Mouse (Mus musculus): ENCODE results near the gene Nsun2. TPM values are rescaled to one million over a fixed set of nuclear protein-coding genes. Genes with fewer than 3 reads are reported as not detected.

Nsun2 gene
- polyA plus RNA-seq, 1 experiment, result 63.7 TPM

- TF ChIP-seq POLR2A (IDR thresholded peaks at IDR 0.05; ENCODE audit: extremely low read depth, insufficient read depth, low read length), result peak; percentile 77
- no peak for TF ChIP-seq CTCF (IDR thresholded peaks at IDR 0.05; ENCODE audit: extremely low read depth, insufficient read depth, low read length)
- Histone ChIP-seq H3K4me1 (ENCODE audit: control insufficient read depth, insufficient read depth, low read length) (peaks cover 11% of the 10 kb centered on the region; the same call in 1 of the 2 replicates), H3K27ac (ENCODE audit: insufficient read depth, low read length) (peak overlapping the region; percentile 88), H3K4me3 (ENCODE audit: insufficient read depth, low read length) (peak overlapping the region; percentile 54)
Measured at GRCm38 (mm10) chr13:69534654-69535551, 1.4 kb downstream of the Nsun2 start.

GRCm38 (mm10) chr13:69536021-69536420 is 2.5 kb downstream of the Nsun2 start:
- H3K4me1 ChIP-seq (ENCODE audit: control insufficient read depth, insufficient read depth, low read length), result 0 out of 2 replicates have a peak, but pooled peaks cover 5% of the 10 kb centered on the region
- no peak overlapping the region for H3K27ac ChIP-seq (ENCODE audit: insufficient read depth, low read length)
- no peak overlapping the region for H3K4me3 ChIP-seq (ENCODE audit: insufficient read depth, low read length)
- TF ChIP-seq POLR2A (IDR thresholded peaks at IDR 0.05; ENCODE audit: extremely low read depth, insufficient read depth, low read length) (no peak), CTCF (IDR thresholded peaks at IDR 0.05; ENCODE audit: extremely low read depth, insufficient read depth, low read length) (no peak)

GRCm38 (mm10) chr13:69537366-69537765 is 3.8 kb downstream of the Nsun2 start:
- no peak for TF ChIP-seq POLR2A (IDR thresholded peaks at IDR 0.05; ENCODE audit: extremely low read depth, insufficient read depth, low read length)
- TF ChIP-seq CTCF (IDR thresholded peaks at IDR 0.05; ENCODE audit: extremely low read depth, insufficient read depth, low read length), result no peak
- Histone ChIP-seq H3K4me3 (ENCODE audit: insufficient read depth, low read length) (no peak overlapping the region), H3K27ac (ENCODE audit: insufficient read depth, low read length) (no peak overlapping the region), H3K4me1 (ENCODE audit: control insufficient read depth, insufficient read depth, low read length) (peaks cover 2% of the 10 kb centered on the region; the same call in 1 of the 2 replicates)

GRCm38 (mm10) chr13:69538327-69538726 is 4.8 kb downstream of the Nsun2 start:
- Histone ChIP-seq H3K4me1 (ENCODE audit: control insufficient read depth, insufficient read depth, low read length) (peaks cover 5% of the 10 kb centered on the region; the same call in 1 of the 2 replicates), H3K27ac (ENCODE audit: insufficient read depth, low read length) (no peak overlapping the region), H3K4me3 (ENCODE audit: insufficient read depth, low read length) (no peak overlapping the region)
- TF ChIP-seq CTCF (IDR thresholded peaks at IDR 0.05; ENCODE audit: extremely low read depth, insufficient read depth, low read length), result no peak
- TF ChIP-seq POLR2A (IDR thresholded peaks at IDR 0.05; ENCODE audit: extremely low read depth, insufficient read depth, low read length), result no peak

- no peak overlapping the region for H3K27ac ChIP-seq (ENCODE audit: insufficient read depth, low read length)
- peaks cover 5% of the 10 kb centered on the region; the same call in 1 of the 2 replicates for H3K4me1 ChIP-seq (ENCODE audit: control insufficient read depth, insufficient read depth, low read length)
- no peak overlapping the region for H3K4me3 ChIP-seq (ENCODE audit: insufficient read depth, low read length)
- TF ChIP-seq CTCF (IDR thresholded peaks at IDR 0.05; ENCODE audit: extremely low read depth, insufficient read depth, low read length), result no peak
- no peak for TF ChIP-seq POLR2A (IDR thresholded peaks at IDR 0.05; ENCODE audit: extremely low read depth, insufficient read depth, low read length)
Measured at GRCm38 (mm10) chr13:69541209-69541608, 7.7 kb downstream of the Nsun2 start.

- Histone ChIP-seq H3K4me3 (ENCODE audit: insufficient read depth, low read length) (no peak overlapping the region), H3K4me1 (ENCODE audit: control insufficient read depth, insufficient read depth, low read length) (peaks cover 5% of the 10 kb centered on the region; the same call in 1 of the 2 replicates), H3K27ac (ENCODE audit: insufficient read depth, low read length) (no peak overlapping the region)
- TF ChIP-seq POLR2A (IDR thresholded peaks at IDR 0.05; ENCODE audit: extremely low read depth, insufficient read depth, low read length), result no peak
- TF ChIP-seq CTCF (IDR thresholded peaks at IDR 0.05; ENCODE audit: extremely low read depth, insufficient read depth, low read length), result no peak
Measured at GRCm38 (mm10) chr13:69541776-69542175, 8.2 kb downstream of the Nsun2 start.

GRCm38 (mm10) chr13:69542571-69543352 is 9.2 kb downstream of the Nsun2 start:
- Histone ChIP-seq H3K4me3 (ENCODE audit: insufficient read depth, low read length) (no peak overlapping the region), H3K4me1 (ENCODE audit: control insufficient read depth, insufficient read depth, low read length) (peaks cover 5% of the 10 kb centered on the region; the same call in 1 of the 2 replicates), H3K27ac (ENCODE audit: insufficient read depth, low read length) (peak overlapping the region; percentile 24; the same call in 1 of the 2 replicates)
- no peak for TF ChIP-seq POLR2A (IDR thresholded peaks at IDR 0.05; ENCODE audit: extremely low read depth, insufficient read depth, low read length)
- no peak for TF ChIP-seq CTCF (IDR thresholded peaks at IDR 0.05; ENCODE audit: extremely low read depth, insufficient read depth, low read length)

- peaks cover 5% of the 10 kb centered on the region; the same call in 1 of the 2 replicates for H3K4me1 ChIP-seq (ENCODE audit: control insufficient read depth, insufficient read depth, low read length)
- no peak overlapping the region for H3K4me3 ChIP-seq (ENCODE audit: insufficient read depth, low read length)
- TF ChIP-seq CTCF (IDR thresholded peaks at IDR 0.05; ENCODE audit: extremely low read depth, insufficient read depth, low read length) (no peak), POLR2A (IDR thresholded peaks at IDR 0.05; ENCODE audit: extremely low read depth, insufficient read depth, low read length) (no peak)
- H3K27ac ChIP-seq (ENCODE audit: insufficient read depth, low read length), result no peak overlapping the region
Measured at GRCm38 (mm10) chr13:69543595-69543994, 10.0 kb downstream of the Nsun2 start.

- peaks cover 5% of the 10 kb centered on the region; the same call in 1 of the 2 replicates for H3K4me1 ChIP-seq (ENCODE audit: control insufficient read depth, insufficient read depth, low read length)
- no peak overlapping the region for H3K4me3 ChIP-seq (ENCODE audit: insufficient read depth, low read length)
- TF ChIP-seq CTCF (IDR thresholded peaks at IDR 0.05; ENCODE audit: extremely low read depth, insufficient read depth, low read length) (0 out of 2 replicates have a peak, but pooled peaks have one; percentile 30), POLR2A (IDR thresholded peaks at IDR 0.05; ENCODE audit: extremely low read depth, insufficient read depth, low read length) (no peak)
- H3K27ac ChIP-seq (ENCODE audit: insufficient read depth, low read length), result no peak overlapping the region
Measured at GRCm38 (mm10) chr13:69545019-69545418, 11.5 kb downstream of the Nsun2 start.

Data from cortical plate, adult 2 months (tissue).